Mouse (Mus musculus) kidney, adult 2 months (tissue): Measurements from ENCODE around the gene Fhit.

Source experiments
- CTCF ChIP-seq: fragments of 200-500 bp; conservative IDR thresholded peaks from 2 replicates; pipeline ENCODE4 v1.5.1; 2011; ENCODE audit warnings: low read depth, mild to moderate bottlenecking, control low read depth, low read length, moderate library complexity, mixed read lengths; ENCODE audit not compliant: insufficient read depth, insufficient read length
- POLR2A ChIP-seq: fragments of 200-500 bp; IDR thresholded peaks from one replicate; pipeline ENCODE4 v1.6.1; 2011; ENCODE audit warnings: low read depth, low read length, control low read depth

GRCm38 (mm10) chr14:10312190-10312589 lies 849.6 kb downstream of the Fhit start:
- no peak for TF ChIP-seq CTCF
- no peak for TF ChIP-seq POLR2A
